Mouse (Mus musculus) CH12.LX (cell line): ENCODE data around the gene Pde6b. TPM values are rescaled to one million over a fixed set of nuclear protein-coding genes. Genes with fewer than 3 reads are reported as not detected.

Experiments
- DNase-seq: peaks from one replicate; pipeline ENCODE4 v3.0.0-alpha.2; 2013; ENCODE audit errors: extremely low read depth
- H3K27ac ChIP-seq: 2 replicates; pipeline ENCODE4 v1.5.1; 2012; ENCODE audit warnings: low read depth, mild to moderate bottlenecking, control low read depth, moderate library complexity; ENCODE audit not compliant: insufficient read depth
- H3K27me3 ChIP-seq: replicated peaks from 2 replicates; pipeline ENCODE3; 2012; ENCODE audit warnings: inconsistent platforms
- H3K36me3 ChIP-seq, 2 experiments: replicated peaks in 1 of 2; 2 replicates each; pipeline versions ENCODE3 to v1.6.1; 2012; ENCODE audit warnings: inconsistent platforms in 1 of 2, low read length in 1 of 2, mild to moderate bottlenecking in 1 of 2, mixed read lengths in 1 of 2, moderate library complexity in 1 of 2; ENCODE audit not compliant: control insufficient read depth in 1 of 2, insufficient read depth in 1 of 2
- H3K4me1 ChIP-seq, 2 experiments: 2 replicates each; pipeline ENCODE4 v1.6.1; 2012; ENCODE audit warnings: inconsistent platforms in 1 of 2, moderate library complexity in 1 of 2; ENCODE audit not compliant: insufficient read depth in 2 of 2, control insufficient read depth in 1 of 2
- H3K4me2 ChIP-seq: 2 replicates; pipeline ENCODE4 v1.6.1; 2012; ENCODE audit warnings: low read depth, mild to moderate bottlenecking, control low read depth; ENCODE audit not compliant: poor library complexity, insufficient read depth, severe bottlenecking
- H3K4me3 ChIP-seq, 3 experiments: fragments of 150-350 bp in 1 of 3; sonication (generic) in 1 of 3; replicated peaks in 1 of 3; 2 replicates each; pipeline versions ENCODE3 to v1.5.1; 2011 to 2012; ENCODE audit warnings: low read depth in 2 of 3, low read length in 2 of 3, mild to moderate bottlenecking in 2 of 3, moderate library complexity in 2 of 3, control low read depth in 1 of 3, improper control_type of control experiment in 1 of 3, inconsistent platforms in 1 of 3, mixed read lengths in 1 of 3; ENCODE audit not compliant: poor library complexity in 1 of 3
- H3K79me2 ChIP-seq: replicated peaks from 2 replicates; pipeline ENCODE4 v1.6.1; 2012; ENCODE audit warnings: mild to moderate bottlenecking, moderate library complexity; ENCODE audit not compliant: control insufficient read depth, poor library complexity, insufficient read depth, severe bottlenecking; ENCODE audit errors: extremely low read depth
- H3K9ac ChIP-seq: 2 replicates; pipeline ENCODE4 v1.6.1; 2012; ENCODE audit warnings: low read depth, mild to moderate bottlenecking, control low read depth, moderate library complexity; ENCODE audit not compliant: insufficient read depth
- H3K9me3 ChIP-seq: replicated peaks from 2 replicates; pipeline ENCODE3; 2012; ENCODE audit warnings: low read length, inconsistent platforms, mixed read lengths
- BHLHE40 ChIP-seq: IDR thresholded peaks from 2 replicates; pipeline ENCODE4 v1.6.1; 2011; ENCODE audit warnings: mild to moderate bottlenecking, low read depth, low read length, improper control_type of control experiment
- CHD1 ChIP-seq: IDR thresholded peaks from 2 replicates; pipeline ENCODE4 v1.6.1; 2012; ENCODE audit warnings: low read depth, low read length, improper control_type of control experiment, inconsistent platforms
- CTCF ChIP-seq, 2 experiments: IDR thresholded peaks in 1 of 2; conservative IDR thresholded peaks in 1 of 2; 2 replicates each; pipeline ENCODE4 v1.5.1; 2011 to 2012; ENCODE audit warnings: low read depth in 2 of 2, low read length in 2 of 2, improper control_type of control experiment in 1 of 2, inconsistent platforms in 1 of 2, mild to moderate bottlenecking in 1 of 2, moderate library complexity in 1 of 2
- ETS1 ChIP-seq: conservative IDR thresholded peaks from 2 replicates; pipeline ENCODE4 v1.6.1; 2012; ENCODE audit warnings: low read depth, mild to moderate bottlenecking, inconsistent platforms, low read length, improper control_type of control experiment, moderate library complexity
- GABPA ChIP-seq: IDR thresholded peaks from 2 replicates; pipeline ENCODE4 v1.6.1; 2012; ENCODE audit warnings: low read depth, low read length, improper control_type of control experiment, inconsistent platforms; ENCODE audit not compliant: insufficient replicate concordance
- HCFC1 ChIP-seq: IDR thresholded peaks from 2 replicates; pipeline ENCODE4 v1.6.1; 2012; ENCODE audit warnings: low read depth, mild to moderate bottlenecking, inconsistent platforms, low read length, improper control_type of control experiment
- IRF4 ChIP-seq: IDR thresholded peaks from 2 replicates; pipeline ENCODE4 v1.6.1; 2014; ENCODE audit warnings: low read depth, mild to moderate bottlenecking, inconsistent platforms, low read length, improper control_type of control experiment
- JUN ChIP-seq: IDR thresholded peaks from 2 replicates; pipeline ENCODE4 v1.6.1; 2011; ENCODE audit warnings: low read depth, mild to moderate bottlenecking, low read length, improper control_type of control experiment, moderate library complexity; ENCODE audit not compliant: insufficient read depth
- MAFK ChIP-seq: IDR thresholded peaks from 2 replicates; pipeline ENCODE4 v1.6.1; 2011; ENCODE audit warnings: low read length, improper control_type of control experiment; ENCODE audit not compliant: insufficient replicate concordance
- MYC ChIP-seq: IDR thresholded peaks from 2 replicates; pipeline ENCODE4 v1.6.1; 2011; ENCODE audit warnings: low read depth, mild to moderate bottlenecking, improper control_type of control experiment, low read length
- NRF1 ChIP-seq: IDR thresholded peaks from 2 replicates; pipeline ENCODE4 v1.6.1; 2014; ENCODE audit warnings: low read depth, mild to moderate bottlenecking, inconsistent platforms, low read length, improper control_type of control experiment, moderate library complexity
- POLR2AphosphoS2 ChIP-seq: IDR thresholded peaks from 2 replicates; pipeline ENCODE4 v1.6.1; 2011; ENCODE audit warnings: low read depth, low read length, improper control_type of control experiment
- RCOR1 ChIP-seq: conservative IDR thresholded peaks from 2 replicates; pipeline ENCODE4 v1.6.1; 2012; ENCODE audit warnings: low read depth, mild to moderate bottlenecking, inconsistent platforms, low read length, improper control_type of control experiment
- SIN3A ChIP-seq: IDR thresholded peaks from 2 replicates; pipeline ENCODE4 v1.6.1; 2012; ENCODE audit warnings: low read length, improper control_type of control experiment, inconsistent platforms
- SMC3 ChIP-seq: IDR thresholded peaks from 2 replicates; pipeline ENCODE4 v1.6.1; 2011; ENCODE audit warnings: low read depth, low read length, improper control_type of control experiment
- UBTF ChIP-seq: IDR thresholded peaks from 2 replicates; pipeline ENCODE4 v1.6.1; 2012; ENCODE audit warnings: low read depth, mild to moderate bottlenecking, inconsistent platforms, low read length, improper control_type of control experiment, moderate library complexity
- USF1 ChIP-seq: IDR thresholded peaks from 2 replicates; pipeline ENCODE4 v1.6.1; 2014; ENCODE audit warnings: low read depth, mild to moderate bottlenecking, inconsistent platforms, low read length, improper control_type of control experiment
- USF2 ChIP-seq: conservative IDR thresholded peaks from 2 replicates; pipeline ENCODE4 v1.6.1; 2011; ENCODE audit warnings: low read depth, low read length, improper control_type of control experiment
- dilution Hi-C: fragments of 300-500 bp; cut with MboI; formaldehyde crosslinking; loops from 2 replicates; pipeline ENCODE4 v1.14.3; 2020; ENCODE audit warnings: low sequenced_read_pairs; ENCODE audit not compliant: extremely low pct_unique_long_range_greater_than_20kb, extremely low pct_ligation_motif_present
- in situ Hi-C: fragments of 300-500 bp; cut with MboI; formaldehyde crosslinking; loops from 3 replicates; pipeline ENCODE4 v1.14.3; 2019; ENCODE audit warnings: low sequenced_read_pairs, low pct_ligation_motif_present, low pct_unique_long_range_greater_than_20kb, mixed read lengths
- polyA plus RNA-seq: library from polyadenylated mRNA; unstranded; fragments of >175 nt; gene quantifications from 2 replicates; pipeline ENCODE4 v1.2.1, GENCODE M21; 2012; ENCODE audit warnings: low read depth; ENCODE audit not compliant: insufficient read length
- total RNA-seq, 2 experiments: library from RNA; depleted of rRNA; stranded (reverse); fragments of 300-350 nt in 1 of 2; fragments of >200 nt in 1 of 2; gene quantifications; 2 replicates each; pipeline ENCODE4 v1.2.3; 2012 to 2014

The Pde6b gene
- total and polyA plus RNA-seq, 3 experiments = 0.11 TPM; not detected in 2

- Histone ChIP-seq H3K4me1 (no peaks in the 10 kb centered on the region), H3K36me3 (peaks cover 46 to 74% of the 10 kb centered on the region in 2 experiments), H3K79me2 (no peaks in the 10 kb centered on the region), H3K9me3 (no peaks in the 10 kb centered on the region), H3K4me2 (no peak overlapping the region), H3K4me3 (no peak overlapping the region), H3K27me3 (no peaks in the 10 kb centered on the region), H3K9ac (no peak overlapping the region), H3K27ac (no peak overlapping the region)
- TF ChIP-seq CTCF (conservative IDR thresholded peaks at IDR 0.05 in 1 of 2, IDR thresholded peaks at IDR 0.05 in 1 of 2; ENCODE audit: low read depth in 2 of 2, low read length in 2 of 2) = no peak
- dilution Hi-C loops (no loop called here), in situ Hi-C loops (no loop called here)
- no peak for DNase-seq
These were observed 42.7 kb upstream of the Pde6b start for GRCm38 (mm10) chr5:108345313-108346071.

- Histone ChIP-seq H3K4me2 (no peak overlapping the region), H3K27me3 (no peaks in the 10 kb centered on the region), H3K9me3 (no peaks in the 10 kb centered on the region), H3K9ac (no peak overlapping the region), H3K36me3 (peaks cover 38 to 70% of the 10 kb centered on the region in 2 experiments), H3K79me2 (no peaks in the 10 kb centered on the region), H3K27ac (no peak overlapping the region), H3K4me1 (no peaks in the 10 kb centered on the region), H3K4me3 (no peak overlapping the region)
- in situ Hi-C loops = no loop called here
- no peak for TF ChIP-seq BHLHE40
- no peak for TF ChIP-seq IRF4
- no peak for TF ChIP-seq CHD1
- no peak for TF ChIP-seq USF1
- no peak for TF ChIP-seq JUN
- no peak for TF ChIP-seq SMC3
- no peak for TF ChIP-seq POLR2AphosphoS2
- TF ChIP-seq ETS1 = no peak
- TF ChIP-seq HCFC1 = no peak
- TF ChIP-seq MAFK = no peak
- TF ChIP-seq USF2 = no peak
- TF ChIP-seq MYC = no peak
- TF ChIP-seq GABPA = no peak
- TF ChIP-seq SIN3A = no peak
- no peak for TF ChIP-seq NRF1
- no peak for TF ChIP-seq RCOR1
- no peak for TF ChIP-seq UBTF
- dilution Hi-C loops = no loop called here
- DNase-seq = peak; percentile 12
These were observed 40.3 kb upstream of the Pde6b start for GRCm38 (mm10) chr5:108347843-108348242.
